Mouse (Mus musculus) left cerebral cortex, postnatal 4 days (tissue): Measurements from ENCODE around the gene Hoxb4. TPM values are rescaled to one million over a fixed set of nuclear protein-coding genes. Genes with fewer than 3 reads are reported as not detected.
A peak's percentile ranks its signal among the peaks of the same experiment; 100 is the strongest.

Source experiments
- DNase-seq: peaks from one replicate; pipeline ENCODE4 v3.0.0-alpha.2; 2022
- intact Hi-C: fragments of 180-260 bp; cut with DNase I; formaldehyde crosslinking; loops from one replicate; pipeline ENCODE4 v1.15.1; 2025
- total RNA-seq, 2 experiments: library from RNA; stranded (reverse); gene quantifications; 2 replicates each; pipeline ENCODE4 v1.2.3; 2021

Gene Hoxb4
- total RNA-seq, 2 experiments from 2014 or later: not detected

- DNase-seq: no peak
- intact Hi-C loops: loop anchor here (5.0 kb wide), 1 partner anchor 492 kb away; the partner anchor contains the start of gene Snx11
Observed at GRCm38 (mm10) chr11:96284774-96285734, 33.0 kb upstream of the Hoxb4 start.

- no peak for DNase-seq
- intact Hi-C loops: no loop called here
Observed at GRCm38 (mm10) chr11:96285771-96286738, 32.0 kb upstream of the Hoxb4 start, which contains the start of gene Hoxb7. Hoxb7 (plus strand) TSS chr11:96286623.

GRCm38 (mm10) chr11:96286739-96287385, 31.2 kb upstream of the Hoxb4 start:
- DNase-seq: no peak
- intact Hi-C loops: no loop called here

GRCm38 (mm10) chr11:96287411-96287810, 30.7 kb upstream of the Hoxb4 start:
- no peak for DNase-seq
- intact Hi-C loops: no loop called here

- DNase-seq: no peak
- intact Hi-C loops: no loop called here
Observed at GRCm38 (mm10) chr11:96288455-96289221, 29.4 kb upstream of the Hoxb4 start.

GRCm38 (mm10) chr11:96289293-96289692, 28.8 kb upstream of the Hoxb4 start:
- no peak for DNase-seq
- intact Hi-C loops: no loop called here

- intact Hi-C loops: no loop called here
- no peak for DNase-seq
Observed at GRCm38 (mm10) chr11:96289837-96290236, 28.2 kb upstream of the Hoxb4 start.

- DNase-seq: no peak
- intact Hi-C loops: no loop called here
Observed at GRCm38 (mm10) chr11:96290705-96291355, 27.2 kb upstream of the Hoxb4 start.

- DNase-seq: no peak
- intact Hi-C loops: no loop called here
Observed at GRCm38 (mm10) chr11:96291681-96292564, 26.1 kb upstream of the Hoxb4 start, which contains the start of gene Hoxb6. Hoxb6 (plus strand) TSS chr11:96292476.

GRCm38 (mm10) chr11:96292565-96293301, 25.3 kb upstream of the Hoxb4 start:
- intact Hi-C loops: no loop called here
- no peak for DNase-seq

- no peak for DNase-seq
- intact Hi-C loops: no loop called here
Observed at GRCm38 (mm10) chr11:96293302-96293921, 24.7 kb upstream of the Hoxb4 start.

- DNase-seq: peak; percentile 70
- intact Hi-C loops: no loop called here
Observed at GRCm38 (mm10) chr11:96294245-96295091, 23.6 kb upstream of the Hoxb4 start.

GRCm38 (mm10) chr11:96295092-96295835, 22.8 kb upstream of the Hoxb4 start:
- no peak for DNase-seq
- intact Hi-C loops: no loop called here

- no peak for DNase-seq
- intact Hi-C loops: no loop called here
Observed at GRCm38 (mm10) chr11:96296997-96297396, 21.1 kb upstream of the Hoxb4 start.

- intact Hi-C loops: no loop called here
Observed at GRCm38 (mm10) chr11:96297428-96297827, 20.6 kb upstream of the Hoxb4 start.

More at GRCm38 (mm10) chr11:96297428-96297827, 20.6 kb upstream of the Hoxb4 start:
- DNase-seq: no peak
